In genomic region chr5:110594465-110594864, GRCm38 (mm10) we compare ENCODE assay signal across 26 mouse cellular contexts. TPM values are rescaled to one million over a fixed set of nuclear protein-coding genes. Genes with fewer than 3 reads are reported as not detected.
A peak's percentile ranks its signal among the peaks of the same experiment; 100 is the strongest.
DNase-seq lines count a peak whose midpoint lies in the region; ATAC-seq and TF ChIP-seq lines count a peak whose summit lies in the region.
"Had no signal": no experiment of that assay in that cellular context is flagged by ENCODE, and none has a peak within 500 bp of the region (broad histone marks: within the 10 kb centered on the region; RNA-seq: fewer than 3 reads in every experiment).

No protein-coding gene starts in this region.

- TF ChIP-seq POLR2A in MEL (IDR thresholded peaks at IDR 0.05; ENCODE audit: control insufficient read depth in 1 of 2, insufficient read depth in 1 of 2, low read depth in 1 of 2, low read length in 2 of 2, poor library complexity in 1 of 2): no peak

- no peak for TF ChIP-seq CTCF in MEL (IDR thresholded peaks at IDR 0.05 in 2 of 3, conservative IDR thresholded peaks at IDR 0.05 in 1 of 3; ENCODE audit: control insufficient read depth in 1 of 3, insufficient read depth in 1 of 3, low read depth in 2 of 3, low read length in 3 of 3, poor library complexity in 1 of 3, severe bottlenecking in 1 of 3)

- no peaks in the 10 kb centered on the region for H3K79me2 ChIP-seq in MEL (ENCODE audit: control insufficient read depth, insufficient read depth, low read length, poor library complexity)

- H3K4me2 ChIP-seq in hindbrain, embryonic 16.5 days (ENCODE audit: low read length): no peak overlapping the region
- H3K4me2 ChIP-seq: embryonic facial prominence, embryonic 13.5 days; heart, embryonic 12.5 days; hindbrain, embryonic 13.5 days; kidney, embryonic 15.5 days; limb, embryonic 15.5 days; liver, embryonic 15.5 days; midbrain, embryonic 13.5 days; neural tube, embryonic 13.5 days had no signal

- no peaks in the 10 kb centered on the region for H3K9me3 ChIP-seq in MEL (replicated peaks; ENCODE audit: insufficient read depth, low read length)
- no peaks in the 10 kb centered on the region for H3K9me3 ChIP-seq in hindbrain, embryonic 16.5 days (ENCODE audit: control insufficient read depth, low read length)
- H3K9me3 ChIP-seq: embryonic facial prominence, embryonic 13.5 days; heart, embryonic 12.5 days; hindbrain, embryonic 13.5 days; kidney, embryonic 15.5 days; limb, embryonic 15.5 days; liver, embryonic 15.5 days; midbrain, embryonic 13.5 days; neural tube, embryonic 13.5 days had no signal

- H3K36me3 ChIP-seq in MEL (ENCODE audit: control insufficient read depth in 1 of 2, insufficient read depth in 2 of 2, low read length in 2 of 2): peaks cover 0 to 34% of the 10 kb centered on the region in 2 experiments; a peak in 2 of 4 replicates
- no peaks in the 10 kb centered on the region for H3K36me3 ChIP-seq in hindbrain, embryonic 16.5 days (ENCODE audit: control insufficient read depth, insufficient read depth, low read length)
- H3K36me3 ChIP-seq: embryonic facial prominence, embryonic 13.5 days; heart, embryonic 12.5 days; kidney, embryonic 15.5 days; limb, embryonic 15.5 days; liver, embryonic 15.5 days; midbrain, embryonic 13.5 days had no signal

- H3K9ac ChIP-seq in MEL (ENCODE audit: control insufficient read depth, low read depth, low read length, poor library complexity, severe bottlenecking): no peak overlapping the region
- no peak overlapping the region for H3K9ac ChIP-seq in hindbrain, embryonic 16.5 days (ENCODE audit: low read depth, low read length)
- H3K9ac ChIP-seq: embryonic facial prominence, embryonic 13.5 days; heart, embryonic 12.5 days; hindbrain, embryonic 13.5 days; kidney, embryonic 15.5 days; limb, embryonic 15.5 days; liver, embryonic 15.5 days; midbrain, embryonic 13.5 days; neural tube, embryonic 13.5 days had no signal

- H3K27me3 ChIP-seq in MEL (ENCODE audit: control insufficient read depth in 1 of 2, insufficient read depth in 2 of 2, low read length in 2 of 2): no peaks in the 10 kb centered on the region
- H3K27me3 ChIP-seq in hindbrain, embryonic 16.5 days (replicated peaks; ENCODE audit: control insufficient read depth, insufficient read depth, low read length): no peaks in the 10 kb centered on the region
- H3K27me3 ChIP-seq: kidney, embryonic 15.5 days; midbrain, embryonic 13.5 days had no signal

- peak; percentile 28 to 66 for DNase-seq in frontal cortex, adult 2 months (ENCODE audit: extremely low spot score in 1 of 2, low spot score in 1 of 2)
- DNase-seq in frontal cortex, postnatal 10 days (ENCODE audit: low spot score in 2 of 2): no peak
- peak; percentile 72 for DNase-seq in right cerebral cortex, adult 18-20 months
- DNase-seq in right cerebral cortex, postnatal 14 days: no peak
- DNase-seq in MEL (ENCODE audit: low read depth, low spot score): peak; percentile 76
- DNase-seq in naive thymus-derived CD4-positive, alpha-beta T cell, adult 2 months (ENCODE audit: low read depth): peak; percentile 86
- DNase-seq in urinary bladder, postnatal 4 days (ENCODE audit: low spot score in 2 of 2): no peak
- DNase-seq: adrenal gland, postnatal 25 days; cerebellum, adult 11-12 months; cerebellum, postnatal 14 days; heart, postnatal 14 days had no signal

- H3K4me3 ChIP-seq in MEL (ENCODE audit: control insufficient read depth in 1 of 2, insufficient read depth in 1 of 2, low read depth in 2 of 2, low read length in 2 of 2): no peak overlapping the region
- no peak overlapping the region for H3K4me3 ChIP-seq in hindbrain, embryonic 16.5 days (ENCODE audit: low read length)
- H3K4me3 ChIP-seq: embryonic facial prominence, embryonic 13.5 days; heart, embryonic 12.5 days; hindbrain, embryonic 13.5 days; kidney, embryonic 15.5 days; limb, embryonic 15.5 days; liver, embryonic 15.5 days; midbrain, embryonic 13.5 days; neural tube, embryonic 13.5 days had no signal

- TF ChIP-seq RAD21 in MEL (IDR thresholded peaks at IDR 0.05; ENCODE audit: low read depth, low read length): no peak

- no peak for ATAC-seq in hindbrain, embryonic 16.5 days
- ATAC-seq: forebrain, embryonic 14.5 days; intestine, postnatal 0 days; lung, postnatal 0 days; midbrain, embryonic 13.5 days; Patski had no signal

- peak; percentile 50 to 64 for TF ChIP-seq EP300 in MEL (IDR thresholded peaks at IDR 0.05; ENCODE audit: low read depth in 1 of 2, low read length in 2 of 2)

- peaks cover 6 to 59% of the 10 kb centered on the region in 2 experiments for H3K4me1 ChIP-seq in MEL (ENCODE audit: control insufficient read depth in 1 of 2, insufficient read depth in 2 of 2, low read length in 2 of 2)
- H3K4me1 ChIP-seq in hindbrain, embryonic 16.5 days (ENCODE audit: control insufficient read depth, insufficient read depth, low read depth, low read length): peaks cover 7% of the 10 kb centered on the region; the same call in 1 of the 2 replicates
- H3K4me1 ChIP-seq: heart, embryonic 12.5 days; liver, embryonic 15.5 days had no signal

- peak overlapping the region; percentile 34 for H3K27ac ChIP-seq in MEL (ENCODE audit: control insufficient read depth, low read depth, low read length)
- no peak overlapping the region for H3K27ac ChIP-seq in hindbrain, embryonic 16.5 days (ENCODE audit: low read depth, low read length)
- H3K27ac ChIP-seq: embryonic facial prominence, embryonic 13.5 days; hindbrain, embryonic 13.5 days; kidney, embryonic 15.5 days; limb, embryonic 15.5 days; liver, embryonic 15.5 days; midbrain, embryonic 13.5 days; neural tube, embryonic 13.5 days; stomach, postnatal 0 days had no signal

- 87% methylated on average over 8 of the region's 8 CpGs for WGBS in hindbrain, embryonic 16.5 days

TF ChIP-seq in MEL, 35 proteins besides CTCF, POLR2A, EP300 and RAD21:
- TF ChIP-seq CHD1 (IDR thresholded peaks at IDR 0.05; ENCODE audit: low read depth, low read length) (0 out of 2 replicates have a peak, but pooled peaks have one; percentile 37), ZC3H11A (IDR thresholded peaks at IDR 0.05; ENCODE audit: low read depth, low read length) (0 out of 2 replicates have a peak, but pooled peaks have one; percentile 2), MYB (IDR thresholded peaks at IDR 0.05; ENCODE audit: low read depth, low read length) (0 out of 2 replicates have a peak, but pooled peaks have one; percentile 36), ZNF384 (IDR thresholded peaks at IDR 0.05; ENCODE audit: low read depth, low read length) (no peak), GATA1 (IDR thresholded peaks at IDR 0.05; ENCODE audit: low read depth, low read length) (0 out of 2 replicates have a peak, but pooled peaks have one; percentile 15)

RNA-seq across cellular contexts. Expression of gene Galnt9, which starts 50.3 kb away (rescaled TPM):
- 43.8 and 52.2 TPM in 2 replicates for polyA plus RNA-seq in frontal cortex, adult 2 months (2012; rRNA removed)
- 0.23 and 0.42 TPM in 2 replicates for total RNA-seq in MEL (2012; rRNA removed)
- polyA plus RNA-seq in MEL (2012; ENCODE audit: insufficient read depth in 1 of 2, insufficient read length in 2 of 2, low read depth in 1 of 2, low replicate concordance in 2 of 2, missing spikeins in 1 of 2): under 1 TPM in 1 of 2 experiments, not detected in 1; 0.99 TPM
- polyA plus RNA-seq in hindbrain, embryonic 16.5 days (2015; fragmentation: Nextera tagmentation; extraction: Ambion mirVana): 24.9 and 26.0 TPM in 2 replicates
- total RNA-seq: gastrocnemius, adult 18-20 months; heart, postnatal 14 days had no signal
- polyA plus RNA-seq: heart, embryonic 12.5 days; Patski had no signal

RNA-seq across cellular contexts. Expression of gene Noc4l, which starts 58.8 kb away (rescaled TPM):
- 41.5 and 41.9 TPM in 2 replicates for polyA plus RNA-seq in frontal cortex, adult 2 months (2012; rRNA removed)
- 67.2 and 72.8 TPM in 2 replicates for total RNA-seq in MEL (2012; rRNA removed)
- polyA plus RNA-seq in MEL (2012; ENCODE audit: insufficient read depth in 1 of 2, insufficient read length in 2 of 2, low read depth in 1 of 2, low replicate concordance in 2 of 2, missing spikeins in 1 of 2): 100 to 1,000 TPM in 1 of 2 experiments, not detected in 1; 181 TPM
- polyA plus RNA-seq in hindbrain, embryonic 16.5 days (2015; fragmentation: Nextera tagmentation; extraction: Ambion mirVana): 48.5 and 49.2 TPM in 2 replicates

RNA-seq across cellular contexts. Expression of gene Ddx51, which starts 58.8 kb away (rescaled TPM):
- polyA plus RNA-seq in frontal cortex, adult 2 months (2012; rRNA removed): 17.9 and 23.1 TPM in 2 replicates
- 11.6 and 16.3 TPM in 2 replicates for total RNA-seq in MEL (2012; rRNA removed)
- polyA plus RNA-seq in MEL (2012; ENCODE audit: insufficient read depth in 1 of 2, insufficient read length in 2 of 2, low read depth in 1 of 2, low replicate concordance in 2 of 2, missing spikeins in 1 of 2): 100 to 1,000 TPM in 1 of 2 experiments, 10 to 100 TPM in 1; 52.9 to 285 TPM
- polyA plus RNA-seq in hindbrain, embryonic 16.5 days (2015; fragmentation: Nextera tagmentation; extraction: Ambion mirVana): 13.2 and 16.4 TPM in 2 replicates

Comparison
In these comparisons a context has a peak if more than half of its experiments do, and no peak if none do; other contexts are left out.
1. DNase-seq: peak in frontal cortex, adult 2 months (2 of 2), right cerebral cortex, adult 18-20 months (single experiment), MEL (single experiment) and naive thymus-derived CD4-positive, alpha-beta T cell, adult 2 months (single experiment); none in frontal cortex, postnatal 10 days (0 of 2), right cerebral cortex, postnatal 14 days (single experiment) and urinary bladder, postnatal 4 days (0 of 2).
2. RNA of gene Galnt9, which starts 50.3 kb away (polyA plus RNA-seq): 43.8 to 52.2 TPM in frontal cortex, adult 2 months and 24.9 to 26.0 TPM in hindbrain, embryonic 16.5 days; 0.99 TPM in MEL; every median in the first group is over 10 times any median in the second.